Comparison of ENCODE assay signal across 18 mouse cellular contexts in the genomic region with DNA sequence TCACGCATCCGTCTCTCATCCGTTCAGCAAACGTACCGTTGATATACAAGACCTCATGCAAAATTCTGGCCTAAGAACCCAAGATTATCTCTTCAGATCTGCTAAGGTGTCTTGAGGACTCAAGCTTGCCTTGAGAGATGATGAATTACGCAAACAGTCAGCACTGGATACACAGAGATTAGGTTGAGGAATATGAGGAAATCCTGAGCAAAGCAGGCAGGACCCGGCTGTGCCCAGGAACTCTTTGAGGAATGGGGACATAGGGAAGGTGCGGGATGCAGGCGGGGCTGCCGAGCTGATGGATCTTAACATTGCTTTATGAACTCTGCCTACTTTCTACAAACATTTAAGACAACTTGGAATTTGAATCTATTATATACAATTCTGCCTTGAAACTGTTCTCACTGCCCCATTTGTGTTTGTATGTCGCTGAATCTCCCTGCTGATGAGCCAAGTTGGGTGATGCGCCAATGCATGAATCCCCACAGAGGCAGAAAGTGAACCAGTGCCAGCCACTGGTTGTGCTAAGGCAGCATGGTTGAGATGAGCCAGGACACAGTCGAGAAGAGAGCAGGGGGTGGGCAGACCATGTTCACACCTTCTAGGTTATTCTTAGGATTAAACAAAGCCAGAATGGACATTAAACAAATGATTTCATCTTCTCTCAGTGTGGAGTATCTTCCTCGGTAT. TPM values are rescaled to one million over a fixed set of nuclear protein-coding genes. Genes with fewer than 3 reads are reported as not detected.
A peak's percentile ranks its signal among the peaks of the same experiment; 100 is the strongest.
DNase-seq lines count a peak whose midpoint lies in the region; ATAC-seq and TF ChIP-seq lines count a peak whose summit lies in the region.
"Had no signal": no experiment of that assay in that cellular context is flagged by ENCODE, and none has a peak within 500 bp of the region (broad histone marks: within the 10 kb centered on the region; RNA-seq: fewer than 3 reads in every experiment).

No protein-coding gene starts in this region.

- H3K4me2 ChIP-seq in intestine, embryonic 15.5 days (replicated peaks), result no peak overlapping the region
- H3K4me2 ChIP-seq: embryonic facial prominence, embryonic 15.5 days; heart, embryonic 15.5 days; lung, embryonic 15.5 days; neural tube, embryonic 12.5 days had no signal

- WGBS in intestine, embryonic 15.5 days, result 66% methylated on average over 14 of the region's 14 CpGs

- H3K9me3 ChIP-seq in intestine, embryonic 15.5 days, result no peaks in the 10 kb centered on the region
- H3K9me3 ChIP-seq: embryonic facial prominence, embryonic 15.5 days; heart, embryonic 15.5 days; lung, embryonic 15.5 days; neural tube, embryonic 12.5 days had no signal

- no peak for TF ChIP-seq CTCF in brain, embryonic 14.5 days (IDR thresholded peaks at IDR 0.05; ENCODE audit: borderline replicate concordance, extremely low read depth, insufficient read depth, insufficient read length)

- no peaks in the 10 kb centered on the region; the same call in 1 of the 2 replicates for H3K27me3 ChIP-seq in intestine, embryonic 15.5 days (replicated peaks)
- H3K27me3 ChIP-seq: neural tube, embryonic 12.5 days had no signal

- intact Hi-C loops in left cerebral cortex, postnatal 4 days (cut with DNase I), result no loop called here

- no peaks in the 10 kb centered on the region for H3K36me3 ChIP-seq in intestine, embryonic 15.5 days
- H3K36me3 ChIP-seq: embryonic facial prominence, embryonic 15.5 days; heart, embryonic 15.5 days; lung, embryonic 15.5 days; neural tube, embryonic 12.5 days had no signal

- TF ChIP-seq POLR2A in brain, embryonic 14.5 days (IDR thresholded peaks at IDR 0.05; ENCODE audit: borderline replicate concordance, extremely low read depth, insufficient read depth, insufficient read length, poor library complexity, severe bottlenecking), result no peak

- DNase-seq in frontal cortex, postnatal 36 days (ENCODE audit: low spot score in 2 of 2), result no peak
- peak; percentile 56 for DNase-seq in left cerebral cortex, postnatal 4 days
- no peak for DNase-seq in left cerebral cortex, adult 11 months (ENCODE audit: low spot score)
- peak; percentile 45 for DNase-seq in MN1 (ENCODE audit: low spot score)
- DNase-seq in brain, embryonic 14.5 days (ENCODE audit: low read depth), result peak; percentile 77
- DNase-seq: cerebellum, adult 8-10 months; kidney, adult 18-20 months; kidney, postnatal 10 days; spleen, adult 18-20 months had no signal

- ATAC-seq in frontal cortex, adult (ENCODE audit: low TSS enrichment), result peak; percentile 75; the same call in 1 of the 2 replicates
- ATAC-seq in erythroblast, adult 5-6 weeks (replicated peaks; ENCODE audit: low FRiP score, poor library complexity, severe bottlenecking), result no peak
- no peak for ATAC-seq in intestine, embryonic 15.5 days

- no peak overlapping the region for H3K4me3 ChIP-seq in intestine, embryonic 15.5 days (replicated peaks)
- H3K4me3 ChIP-seq: embryonic facial prominence, embryonic 15.5 days; heart, embryonic 15.5 days; lung, embryonic 15.5 days; neural tube, embryonic 12.5 days had no signal

- peaks cover 4% of the 10 kb centered on the region; the same call in 1 of the 2 replicates for H3K4me1 ChIP-seq in intestine, embryonic 15.5 days (replicated peaks)
- H3K4me1 ChIP-seq: neural tube, embryonic 12.5 days had no signal

- H3K9ac ChIP-seq in intestine, embryonic 15.5 days, result no peak overlapping the region
- H3K9ac ChIP-seq: embryonic facial prominence, embryonic 15.5 days; heart, embryonic 15.5 days; liver, embryonic 14.5 days; lung, embryonic 15.5 days; neural tube, embryonic 12.5 days had no signal

- H3K27ac ChIP-seq in intestine, embryonic 15.5 days, result no peak overlapping the region
- H3K27ac ChIP-seq: embryonic facial prominence, embryonic 15.5 days; heart, embryonic 15.5 days; liver, embryonic 14.5 days; lung, embryonic 15.5 days; neural tube, embryonic 12.5 days had no signal

RNA-seq across cellular contexts. Expression of a gene that starts 5.3 kb away (rescaled TPM):
- total RNA-seq in left cerebral cortex, postnatal 4 days (2021), result 100 to 1,000 TPM; 262 to 289 TPM
- 194 and 219 TPM in 2 replicates for polyA plus RNA-seq in brain, embryonic 14.5 days (2012; rRNA removed)
- not detected in 2 replicates for total RNA-seq in erythroblast, adult 5-6 weeks (2015; ENCODE audit: low replicate concordance)
- total RNA-seq in erythroblast, adult 5-6 weeks (2017; ENCODE audit: low replicate concordance), result not detected in 2 replicates
- polyA plus RNA-seq in intestine, embryonic 15.5 days (2015; fragmentation: Nextera tagmentation; extraction: Ambion mirVana), result 15.9 and 16.9 TPM in 2 replicates
- total RNA-seq: granulocyte monocyte progenitor cell, adult 5-6 weeks had no signal

Comparison
In these comparisons a context has a peak if more than half of its experiments do, and no peak if none do; other contexts are left out.
1. DNase-seq: peak in left cerebral cortex, postnatal 4 days (single experiment), MN1 (single experiment) and brain, embryonic 14.5 days (single experiment); none in frontal cortex, postnatal 36 days (0 of 2) and left cerebral cortex, adult 11 months (single experiment).
2. RNA of a gene that starts 5.3 kb away (total RNA-seq): 262 to 289 TPM in left cerebral cortex, postnatal 4 days; not detected in erythroblast, adult 5-6 weeks; every median in the first group is over 100 times any median in the second.